Mouse (Mus musculus) thymus, postnatal 0 days (tissue): Measurements from ENCODE around the gene Trpv3. TPM values are rescaled to one million over a fixed set of nuclear protein-coding genes. Genes with fewer than 3 reads are reported as not detected.
"Not testable (repeated sequence)": the region's sequence is repeated elsewhere in the genome, so short reads cannot be mapped to it uniquely, and the experiment has no call there.

Experiments
- DNase-seq: peaks from one replicate; pipeline ENCODE4 v3.0.0-alpha.2; 2015; ENCODE audit warnings: low spot score
- polyA plus RNA-seq: library from polyadenylated mRNA; unstranded; fragments of >200 nt; fragmentation: Nextera tagmentation; extraction: Ambion mirVana; gene quantifications from 2 replicates; pipeline ENCODE4 v1.2.1, GENCODE M21; 2015

The Trpv3 gene
- polyA plus RNA-seq, 1 experiment from 2014 or later, result 0.04 TPM

- DNase-seq, result no peak
Observed at GRCm38 (mm10) chr11:73284351-73284750, 17.2 kb downstream of the Trpv3 start.

- no peak for DNase-seq
Observed at GRCm38 (mm10) chr11:73289621-73290020, 22.4 kb downstream of the Trpv3 start.

- no peak for DNase-seq
Observed at GRCm38 (mm10) chr11:73303123-73303522, 35.9 kb downstream of the Trpv3 start.

- DNase-seq, result no peak
Observed at GRCm38 (mm10) chr11:73315961-73316360, 48.8 kb downstream of the Trpv3 start.

GRCm38 (mm10) chr11:73318581-73318980, 51.4 kb downstream of the Trpv3 start:
- DNase-seq, result not testable (repeated sequence)

- DNase-seq, result not testable (repeated sequence)
Observed at GRCm38 (mm10) chr11:73321064-73321463, 53.9 kb downstream of the Trpv3 start.

GRCm38 (mm10) chr11:73323906-73324830, 57.0 kb downstream of the Trpv3 start:
- DNase-seq, result no peak

GRCm38 (mm10) chr11:73326485-73326886, 59.3 kb downstream of the Trpv3 start:
- no peak for DNase-seq

- DNase-seq, result no peak
Observed at GRCm38 (mm10) chr11:73327361-73327760, 60.2 kb downstream of the Trpv3 start.

GRCm38 (mm10) chr11:73329442-73329841, 62.3 kb downstream of the Trpv3 start, which contains the start of the genes Aspa, Gm49340 and Spata22:
Aspa (minus strand) TSS chr11:73329596.
Gm49340 (plus strand) TSS chr11:73329741.
Spata22 (plus strand) TSS chr11:73329741.
- no peak for DNase-seq

GRCm38 (mm10) chr11:73333357-73333756, 66.2 kb downstream of the Trpv3 start:
- DNase-seq, result no peak

GRCm38 (mm10) chr11:73336919-73337318, 69.7 kb downstream of the Trpv3 start:
- DNase-seq, result no peak

Other genes starting within 250 kb of the Trpv3 start
- gene Camkk1, start 248.4 kb upstream of the Trpv3 start, polyA plus RNA-seq, result 18.8 and 19.6 TPM in 2 replicates
- gene Ncbp3, start 219.6 kb upstream of the Trpv3 start, polyA plus RNA-seq, result 9.0 and 13.3 TPM in 2 replicates
- 8.0 and 10.5 TPM in 2 replicates for gene Itgae, start 176.8 kb upstream of the Trpv3 start, polyA plus RNA-seq
- 19.7 and 22.0 TPM in 2 replicates for gene Haspin, start 129.1 kb upstream of the Trpv3 start, polyA plus RNA-seq
- gene P2rx5, start 107.0 kb upstream of the Trpv3 start, polyA plus RNA-seq, result 0.33 and 0.51 TPM in 2 replicates
- 156 and 166 TPM in 2 replicates for gene Emc6, start 90.4 kb upstream of the Trpv3 start, polyA plus RNA-seq
- gene Tax1bp3, start 90.3 kb upstream of the Trpv3 start, polyA plus RNA-seq, result 116 and 119 TPM in 2 replicates
- gene Ctns, start 68.3 kb upstream of the Trpv3 start, polyA plus RNA-seq, result 13.2 and 13.9 TPM in 2 replicates
- 2.2 and 2.8 TPM in 2 replicates for gene Shpk, start 67.9 kb upstream of the Trpv3 start, polyA plus RNA-seq
- gene Trpv1, start 33.1 kb upstream of the Trpv3 start, polyA plus RNA-seq, result not detected in 2 replicates
- 0.62 and 0.96 TPM in 2 replicates for gene Aspa, start 62.2 kb downstream of the Trpv3 start, polyA plus RNA-seq
- gene Gm49340, start 62.4 kb downstream of the Trpv3 start, polyA plus RNA-seq, result not detected in 2 replicates
- gene Spata22, start 62.4 kb downstream of the Trpv3 start, polyA plus RNA-seq, result not detected in 2 replicates
- not detected in 2 replicates for gene Olfr20, start 83.4 kb downstream of the Trpv3 start, polyA plus RNA-seq
- gene Olfr376, start 103.9 kb downstream of the Trpv3 start, polyA plus RNA-seq, result not detected in 2 replicates
- gene Olfr1, start 132.2 kb downstream of the Trpv3 start, polyA plus RNA-seq, result not detected in 2 replicates
- not detected in 2 replicates for gene Olfr378, start 161.1 kb downstream of the Trpv3 start, polyA plus RNA-seq
- gene Olfr380, start 190.1 kb downstream of the Trpv3 start, polyA plus RNA-seq, result not detected in 2 replicates
- gene Olfr381, start 224.2 kb downstream of the Trpv3 start, polyA plus RNA-seq, result not detected in 2 replicates
- not detected in 2 replicates for gene Olfr382, start 249.8 kb downstream of the Trpv3 start, polyA plus RNA-seq